Mouse (Mus musculus) gastrocnemius, postnatal 25 days (tissue): ENCODE results near the gene Atp2b4. TPM values are rescaled to one million over a fixed set of nuclear protein-coding genes. Genes with fewer than 3 reads are reported as not detected.

ENCODE experiments used
- DNase-seq: peaks from one replicate; pipeline ENCODE4 v3.0.0; 2022
- microRNA-seq, 2 experiments: library from miRNA; unstranded; fragments of <30 nt; microRNA quantifications; one replicate each; pipeline ENCODE4 v1.2.0; 2021; ENCODE audit warnings: borderline replicate concordance in 2 of 2
- total RNA-seq, 2 experiments: library from RNA; stranded (reverse); gene quantifications; 1 replicate in 1 of 2; 2 replicates in 1 of 2; pipeline ENCODE4 v1.2.3; 2021

Atp2b4 gene
- total RNA-seq, 2 experiments from 2014 or later, result 12.0 to 17.2 TPM

- DNase-seq, result no peak
Observed at GRCm38 (mm10) chr1:133653033-133653432, 147.8 kb downstream of the Atp2b4 start.

- no peak for DNase-seq
Observed at GRCm38 (mm10) chr1:133650288-133651055, 150.4 kb downstream of the Atp2b4 start.

Small RNAs within 50 kb of the gene (microRNA-seq; reads per million reads assigned to microRNA genes)
- 0 to 1.1 reads per million in 2 experiments for gene Mir6903

Other genes with a start within 250 kb of the Atp2b4 start
- 10 to 100 TPM; 49.4 to 55.1 TPM for gene Snrpe, start 190.8 kb downstream of the Atp2b4 start, total RNA-seq
- 1 to 10 TPM; 6.1 to 8.9 TPM for gene Zbed6, start 140.2 kb downstream of the Atp2b4 start, total RNA-seq
- 10 to 100 TPM; 22.2 to 28.3 TPM for gene Gm38394, start 139.7 kb downstream of the Atp2b4 start, total RNA-seq
- gene Lax1, start 110.9 kb downstream of the Atp2b4 start, total RNA-seq, result under 1 TPM in 1 of 2 experiments, not detected in 1; 0.35 TPM
- gene Optc, start 107.0 kb upstream of the Atp2b4 start, total RNA-seq, result under 1 TPM in 1 of 2 experiments, not detected in 1; 0.75 TPM
- 10 to 100 TPM; 14.9 to 21.8 TPM for gene Prelp, start 120.4 kb upstream of the Atp2b4 start, total RNA-seq
- 100 to 1,000 TPM in 1 of 2 experiments, 10 to 100 TPM in 1; 33.0 to 107 TPM for gene Fmod, start 236.2 kb upstream of the Atp2b4 start, total RNA-seq